Mouse (Mus musculus): ENCODE results near the gene Rab3ip. TPM values are rescaled to one million over a fixed set of nuclear protein-coding genes. Genes with fewer than 3 reads are reported as not detected.
A peak's percentile ranks its signal among the peaks of the same experiment; 100 is the strongest.

Gene Rab3ip
- polyA plus RNA-seq (2016; fragmentation: Nextera tagmentation; extraction: Ambion mirVana): 41.9 and 44.4 TPM in 2 replicates

GRCm38 (mm10) chr10:116950009-116950769, at the start of gene Rab3ip:
Gene Rab3ip (minus strand): TSS chr10:116950769.
- Histone ChIP-seq H3K4me3 (replicated peaks) (peak within 1 kb of the TSS; percentile 89), H3K9ac (replicated peaks) (peak within 1 kb of the TSS; percentile 86), H3K27me3 (no peaks in the 10 kb centered on the region), H3K4me2 (peak within 1 kb of the TSS; percentile 75), H3K36me3 (no peaks in the 10 kb centered on the region), H3K27ac (peak within 1 kb of the TSS; percentile 86), H3K4me1 (replicated peaks) (peaks cover 35% of the 10 kb centered on the region), H3K9me3 (0 out of 2 replicates have a peak, but pooled peaks cover 5% of the 10 kb centered on the region)
- peak; percentile 89 for ATAC-seq (ENCODE audit: insufficient number of reproducible peaks, insufficient read depth, low FRiP score, low TSS enrichment, low read depth)
- under 1% methylated on average over 61 of the region's 103 CpGs for WGBS

DNA sequence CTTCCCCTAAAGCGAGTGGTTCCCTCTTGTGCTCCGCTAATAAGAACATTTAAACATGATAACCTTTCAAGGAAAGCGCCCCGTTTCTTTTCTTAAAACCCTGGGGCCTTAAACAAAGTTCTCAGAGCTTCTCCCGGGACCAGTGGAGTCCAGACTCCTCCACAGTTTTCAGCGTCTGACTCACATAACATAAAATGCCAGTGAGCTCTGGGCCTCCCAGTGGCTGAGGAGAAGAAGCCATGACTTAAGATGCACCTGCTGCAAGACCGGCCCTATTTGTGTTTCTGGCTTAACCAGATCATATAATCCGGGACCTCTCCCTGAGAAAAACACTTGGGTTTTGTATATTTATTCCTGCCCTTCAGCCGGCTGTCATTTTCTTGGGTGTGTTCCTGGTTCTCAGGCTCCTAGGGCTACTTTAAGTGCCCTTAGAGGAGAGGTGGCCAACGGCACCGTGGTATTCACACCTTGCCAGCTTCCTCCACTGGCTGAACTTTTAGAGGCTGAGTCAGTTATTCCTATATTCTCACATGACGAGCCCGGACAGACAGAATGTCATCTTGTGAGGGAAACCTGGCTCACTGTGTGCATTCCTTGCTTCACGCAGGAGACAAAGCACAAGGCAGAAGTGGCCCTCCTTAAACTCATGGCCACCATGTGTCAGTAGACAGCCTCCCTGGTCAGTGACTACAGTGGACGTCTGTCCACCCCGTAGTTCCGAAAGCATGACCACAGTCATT, 48.3 kb upstream of the Rab3ip start:
- 84% methylated on average over 17 of the region's 17 CpGs for WGBS
- no peak for ATAC-seq (ENCODE audit: insufficient number of reproducible peaks, insufficient read depth, low FRiP score, low TSS enrichment, low read depth)

DNA sequence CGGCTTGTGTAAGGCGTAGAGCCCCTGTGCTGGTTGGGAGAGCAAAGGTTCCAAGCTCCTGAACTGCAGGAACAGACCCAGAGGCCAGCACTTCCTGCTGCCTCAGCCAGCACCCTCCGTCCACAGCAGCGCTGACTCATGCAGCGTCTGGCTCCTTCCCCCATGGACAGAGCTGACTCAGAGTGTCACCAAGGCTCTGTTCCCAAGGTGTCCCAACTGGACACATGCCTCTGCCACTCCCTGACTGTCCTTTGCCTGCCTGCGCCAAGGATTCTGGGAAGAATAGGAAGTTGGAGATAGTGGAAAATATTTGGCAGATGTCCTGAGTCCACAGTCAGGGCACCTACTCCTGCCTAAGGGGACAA, 45.6 kb upstream of the Rab3ip start:
- H3K36me3 ChIP-seq: no peaks in the 10 kb centered on the region
- H3K27ac ChIP-seq: no peak overlapping the region
- no peak overlapping the region for H3K9ac ChIP-seq (replicated peaks)
- 72% methylated on average over 6 of the region's 6 CpGs for WGBS
- no peaks in the 10 kb centered on the region for H3K27me3 ChIP-seq
- no peaks in the 10 kb centered on the region for H3K4me1 ChIP-seq (replicated peaks)
- no peak overlapping the region for H3K4me2 ChIP-seq
- no peaks in the 10 kb centered on the region for H3K9me3 ChIP-seq
- H3K4me3 ChIP-seq (replicated peaks): no peak overlapping the region
- no peak for ATAC-seq (ENCODE audit: insufficient number of reproducible peaks, insufficient read depth, low FRiP score, low TSS enrichment, low read depth)

More for the DNA sequence above, 48.3 kb upstream of the Rab3ip start:
- H3K27me3 ChIP-seq: no peaks in the 10 kb centered on the region
- H3K27ac ChIP-seq: no peak overlapping the region
- H3K4me1 ChIP-seq (replicated peaks): peaks cover under 1% of the 10 kb centered on the region; the same call in 1 of the 2 replicates
- H3K4me3 ChIP-seq (replicated peaks): no peak overlapping the region
- H3K36me3 ChIP-seq: no peaks in the 10 kb centered on the region
- no peak overlapping the region for H3K4me2 ChIP-seq
- H3K9me3 ChIP-seq: no peaks in the 10 kb centered on the region
- no peak overlapping the region for H3K9ac ChIP-seq (replicated peaks)

DNA sequence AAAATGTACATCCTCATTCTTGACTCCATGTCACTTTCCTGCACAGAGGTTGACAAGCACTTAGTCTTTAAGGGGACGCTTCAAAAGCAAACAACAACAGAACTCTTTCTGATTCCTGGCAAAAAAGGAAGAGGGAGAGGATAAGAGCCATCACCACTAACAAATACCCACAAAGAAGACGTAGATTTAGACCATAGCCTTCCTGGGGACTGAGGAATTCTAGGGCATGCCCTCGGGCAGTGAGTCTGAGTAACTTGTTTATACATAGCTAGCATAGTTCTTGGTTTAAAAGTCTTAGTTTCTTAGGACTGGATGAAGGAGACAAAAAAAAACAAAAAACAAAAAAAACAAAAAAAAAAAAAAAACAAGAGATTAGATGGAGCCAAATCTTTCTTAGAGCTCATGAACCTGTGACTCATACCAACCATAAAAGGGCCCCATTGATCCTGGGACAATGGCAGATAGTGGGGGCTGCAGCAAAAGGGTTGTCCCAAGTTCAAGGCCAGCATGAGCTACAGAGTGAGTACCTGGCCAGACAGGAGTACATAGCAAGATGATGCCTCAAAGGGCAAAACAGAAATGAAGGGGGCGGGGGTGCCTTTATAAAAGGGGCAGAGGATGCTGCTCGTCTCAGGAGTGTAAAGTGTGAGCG, 45.1 kb upstream of the Rab3ip start:
- Histone ChIP-seq H3K36me3 (no peaks in the 10 kb centered on the region), H3K4me1 (replicated peaks) (no peaks in the 10 kb centered on the region), H3K27me3 (no peaks in the 10 kb centered on the region), H3K9me3 (no peaks in the 10 kb centered on the region), H3K4me3 (replicated peaks) (no peak overlapping the region), H3K27ac (no peak overlapping the region), H3K9ac (replicated peaks) (no peak overlapping the region), H3K4me2 (no peak overlapping the region)
- WGBS: 76% methylated on average over 6 of the region's 6 CpGs
- no peak for ATAC-seq (ENCODE audit: insufficient number of reproducible peaks, insufficient read depth, low FRiP score, low TSS enrichment, low read depth)

DNA sequence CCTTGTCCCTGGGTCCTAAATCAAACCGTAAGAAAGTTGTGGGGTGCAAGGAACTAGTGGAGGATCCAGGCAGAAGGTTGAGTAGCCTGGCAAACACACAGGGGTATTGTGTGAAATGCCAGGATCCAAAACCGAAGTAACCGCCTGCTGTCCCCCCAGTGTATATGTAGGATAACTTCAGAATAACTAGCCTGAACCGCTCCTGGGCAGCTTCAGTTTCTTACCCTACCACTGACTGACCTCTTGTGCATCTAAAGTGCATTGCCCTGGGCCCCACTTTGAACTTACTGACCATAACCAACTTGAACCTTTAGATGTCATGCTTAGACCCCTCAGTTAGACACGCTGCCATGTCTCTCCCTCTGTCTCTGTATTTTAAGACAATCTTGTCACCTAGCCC, 44.6 kb upstream of the Rab3ip start:
- no peak for ATAC-seq (ENCODE audit: insufficient number of reproducible peaks, insufficient read depth, low FRiP score, low TSS enrichment, low read depth)
- WGBS: 81% methylated on average over 5 of the region's 5 CpGs
- no peak overlapping the region for H3K27ac ChIP-seq
- H3K36me3 ChIP-seq: no peaks in the 10 kb centered on the region
- H3K27me3 ChIP-seq: no peaks in the 10 kb centered on the region
- H3K4me3 ChIP-seq (replicated peaks): no peak overlapping the region
- H3K9me3 ChIP-seq: no peaks in the 10 kb centered on the region
- no peak overlapping the region for H3K9ac ChIP-seq (replicated peaks)
- no peaks in the 10 kb centered on the region for H3K4me1 ChIP-seq (replicated peaks)
- H3K4me2 ChIP-seq: no peak overlapping the region

DNA sequence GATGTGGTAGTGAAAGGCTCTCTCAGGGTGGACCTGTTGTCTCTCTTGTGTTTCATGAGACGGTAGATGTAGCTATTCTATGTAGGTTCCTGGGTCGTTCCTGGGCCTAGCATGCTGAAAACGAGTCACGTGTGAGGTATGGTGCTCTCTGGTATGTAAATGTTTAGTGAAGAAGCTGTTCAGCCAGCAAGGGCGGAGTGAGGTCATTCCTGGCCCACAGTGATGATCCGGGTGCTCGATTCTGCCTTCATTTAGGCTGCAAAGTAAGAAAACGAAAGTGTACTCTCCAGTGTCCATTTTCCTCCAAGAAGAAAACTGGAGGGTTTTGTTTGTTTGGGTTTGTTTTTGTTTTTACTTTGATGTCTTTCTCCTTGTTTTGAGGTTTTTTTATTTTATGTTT, 43.4 kb upstream of the Rab3ip start:
- H3K9me3 ChIP-seq: no peaks in the 10 kb centered on the region

GRCm38 (mm10) chr10:116986264-116987082, 35.9 kb upstream of the Rab3ip start, which contains the start of gene Best3:
Gene Best3 (plus strand): TSS chr10:116986314.
- Histone ChIP-seq H3K27ac (0 out of 2 replicates have a peak within 1 kb of the TSS, but pooled peaks have one; percentile 17), H3K9me3 (no peaks in the 10 kb centered on the region), H3K4me1 (replicated peaks) (peaks cover 7% of the 10 kb centered on the region; the same call in 1 of the 2 replicates), H3K36me3 (no peaks in the 10 kb centered on the region), H3K4me3 (replicated peaks) (no peak within 1 kb of the TSS), H3K27me3 (no peaks in the 10 kb centered on the region), H3K9ac (replicated peaks) (no peak within 1 kb of the TSS), H3K4me2 (no peak within 1 kb of the TSS)
- WGBS: 46% methylated on average over 21 of the region's 21 CpGs
- no peak for ATAC-seq (ENCODE audit: insufficient number of reproducible peaks, insufficient read depth, low FRiP score, low TSS enrichment, low read depth)

More for the DNA sequence above, 43.4 kb upstream of the Rab3ip start:
- Histone ChIP-seq H3K27ac (no peak overlapping the region), H3K9ac (replicated peaks) (no peak overlapping the region), H3K4me3 (replicated peaks) (no peak overlapping the region), H3K4me2 (no peak overlapping the region), H3K27me3 (no peaks in the 10 kb centered on the region), H3K4me1 (replicated peaks) (no peaks in the 10 kb centered on the region), H3K36me3 (no peaks in the 10 kb centered on the region)
- no peak for ATAC-seq (ENCODE audit: insufficient number of reproducible peaks, insufficient read depth, low FRiP score, low TSS enrichment, low read depth)
- WGBS: 89% methylated on average over 8 of the region's 8 CpGs

DNA sequence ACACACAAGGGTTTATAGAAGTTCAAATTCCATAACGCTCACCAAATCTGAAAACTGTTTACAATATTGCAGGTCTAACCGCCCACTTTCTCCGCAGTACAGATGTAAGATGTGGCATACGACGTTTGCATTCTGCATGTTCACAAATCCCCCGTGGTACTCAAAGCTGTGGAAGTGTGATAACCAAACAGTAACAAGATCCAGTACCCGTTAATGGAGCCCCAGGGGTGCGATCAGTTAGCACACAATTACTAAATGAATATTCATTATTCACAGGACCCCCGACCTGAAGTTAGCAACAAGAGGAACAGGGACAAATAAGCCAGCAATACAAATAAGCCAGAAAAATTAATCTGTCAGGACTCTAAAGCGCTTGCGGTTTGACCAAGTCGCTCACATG, 34.3 kb upstream of the Rab3ip start:
- H3K4me2 ChIP-seq: no peak overlapping the region
- H3K4me3 ChIP-seq (replicated peaks): no peak overlapping the region
- no peak overlapping the region for H3K27ac ChIP-seq
- H3K9ac ChIP-seq (replicated peaks): no peak overlapping the region
- H3K27me3 ChIP-seq: no peaks in the 10 kb centered on the region
- H3K4me1 ChIP-seq (replicated peaks): peaks cover 7% of the 10 kb centered on the region; the same call in 1 of the 2 replicates
- no peaks in the 10 kb centered on the region for H3K36me3 ChIP-seq
- H3K9me3 ChIP-seq: no peaks in the 10 kb centered on the region
- WGBS: 64% methylated on average over 12 of the region's 12 CpGs
- ATAC-seq (ENCODE audit: insufficient number of reproducible peaks, insufficient read depth, low FRiP score, low TSS enrichment, low read depth): no peak

- no peaks in the 10 kb centered on the region for H3K36me3 ChIP-seq
- H3K4me2 ChIP-seq: no peak overlapping the region
- H3K4me3 ChIP-seq (replicated peaks): no peak overlapping the region
- no peaks in the 10 kb centered on the region for H3K9me3 ChIP-seq
- no peak for ATAC-seq (ENCODE audit: insufficient number of reproducible peaks, insufficient read depth, low FRiP score, low TSS enrichment, low read depth)
- H3K4me1 ChIP-seq (replicated peaks): peaks cover 7% of the 10 kb centered on the region; the same call in 1 of the 2 replicates
- H3K27ac ChIP-seq: no peak overlapping the region
- H3K9ac ChIP-seq (replicated peaks): no peak overlapping the region
- H3K27me3 ChIP-seq: no peaks in the 10 kb centered on the region
- 65% methylated on average over 3 of the region's 4 CpGs for WGBS
Measured at GRCm38 (mm10) chr10:116982526-116982925, 32.0 kb upstream of the Rab3ip start.

DNA sequence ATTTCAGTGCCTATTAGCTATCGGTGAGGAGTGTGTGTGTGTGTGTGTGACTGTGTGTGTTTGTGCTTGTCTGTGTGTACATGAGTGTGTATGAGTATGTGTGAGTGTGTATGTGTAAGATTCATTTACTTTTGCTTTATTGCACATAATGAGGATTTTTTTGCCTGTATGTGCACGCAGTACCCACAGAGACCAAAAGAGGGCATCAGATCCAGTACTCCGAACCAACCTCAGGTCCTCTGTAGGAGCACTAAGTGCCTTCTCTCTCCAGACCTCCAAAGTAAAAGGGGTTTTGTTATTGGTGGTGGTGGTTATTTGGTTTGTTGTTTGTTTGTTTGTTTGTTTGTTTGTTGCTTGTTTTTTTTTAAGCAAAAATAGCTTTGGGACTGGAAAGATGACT, 30.3 kb upstream of the Rab3ip start:
- Histone ChIP-seq H3K4me2 (no peak overlapping the region), H3K9ac (replicated peaks) (no peak overlapping the region), H3K27ac (no peak overlapping the region), H3K36me3 (no peaks in the 10 kb centered on the region), H3K4me3 (replicated peaks) (no peak overlapping the region), H3K4me1 (replicated peaks) (no peaks in the 10 kb centered on the region), H3K9me3 (no peaks in the 10 kb centered on the region), H3K27me3 (no peaks in the 10 kb centered on the region)
- 82% methylated on average over 3 of the region's 3 CpGs for WGBS
- ATAC-seq (ENCODE audit: insufficient number of reproducible peaks, insufficient read depth, low FRiP score, low TSS enrichment, low read depth): no peak
